Mouse (Mus musculus) intestine, embryonic 16.5 days (tissue): ENCODE results near the gene Cdk2ap2. TPM values are rescaled to one million over a fixed set of nuclear protein-coding genes. Genes with fewer than 3 reads are reported as not detected.
"Not testable (repeated sequence)": the region's sequence is repeated elsewhere in the genome, so short reads cannot be mapped to it uniquely, and the experiment has no call there.

Experiments
- ATAC-seq: fragments of 200-750 bp; cut with Nextera tagmentation; 2 replicates; pipeline ENCODE4 v1.8.0; 2017; ENCODE audit warnings: moderate TSS enrichment, moderate library complexity
- H3K27ac ChIP-seq: fragments of 300-500 bp; sonication (generic); 2 replicates; pipeline ENCODE4 v1.5.1; 2014; ENCODE audit warnings: mild to moderate bottlenecking, low read length
- H3K27me3 ChIP-seq: fragments of 300-500 bp; sonication (generic); replicated peaks from 2 replicates; pipeline ENCODE4 v1.6.1; 2014; ENCODE audit warnings: low read length, control low read depth, mixed read lengths; ENCODE audit not compliant: control insufficient read depth, insufficient read depth
- H3K36me3 ChIP-seq: fragments of 300-500 bp; sonication (generic); 2 replicates; pipeline ENCODE4 v1.6.1; 2014; ENCODE audit warnings: low read length, control low read depth; ENCODE audit not compliant: control insufficient read depth, insufficient read depth
- H3K4me1 ChIP-seq: fragments of 300-500 bp; sonication (generic); 2 replicates; pipeline ENCODE4 v1.6.1; 2014; ENCODE audit warnings: low read length, control low read depth, mixed read lengths; ENCODE audit not compliant: control insufficient read depth, insufficient read depth
- H3K4me2 ChIP-seq: fragments of 300-500 bp; sonication (generic); 2 replicates; pipeline ENCODE4 v1.6.1; 2014; ENCODE audit warnings: low read depth, low read length, control low read depth
- H3K4me3 ChIP-seq: fragments of 300-500 bp; sonication (generic); 2 replicates; pipeline ENCODE4 v1.5.1; 2014; ENCODE audit warnings: mild to moderate bottlenecking, low read length
- H3K9ac ChIP-seq: fragments of 300-500 bp; sonication (generic); 2 replicates; pipeline ENCODE4 v1.6.1; 2014; ENCODE audit warnings: low read depth, low read length
- H3K9me3 ChIP-seq: fragments of 300-500 bp; sonication (generic); 2 replicates; pipeline ENCODE4 v1.6.1; 2016; ENCODE audit warnings: low read length, control low read depth; ENCODE audit not compliant: control insufficient read depth
- WGBS: fragments of 180-500 bp; shearing (Covaris S2); extraction: QIAGEN DNeasy Blood & Tissue Kit; methylation state at CpG from one replicate; pipeline ENCODE4 v1.1.7; 2014; 5-methylcytosine and 5-hydroxymethylcytosine counted together
- polyA plus RNA-seq: library from polyadenylated mRNA; unstranded; fragments of >200 nt; fragmentation: Nextera tagmentation; extraction: Ambion mirVana; gene quantifications from 2 replicates; pipeline ENCODE4 v1.2.1, GENCODE M21; 2015

Cdk2ap2 gene
- polyA plus RNA-seq, 1 experiment from 2014 or later = 159 TPM

GRCm38 (mm10) chr19:4124432-4124831 lies 27.4 kb downstream of the Cdk2ap2 start:
- Histone ChIP-seq H3K36me3 (0 out of 2 replicates have a peak, but pooled peaks cover 2% of the 10 kb centered on the region), H3K9ac (no peak overlapping the region), H3K27me3 (no peaks in the 10 kb centered on the region), H3K4me2 (no peak overlapping the region), H3K9me3 (no peaks in the 10 kb centered on the region), H3K4me1 (peaks cover 21% of the 10 kb centered on the region), H3K4me3 (no peak overlapping the region), H3K27ac (peak overlapping the region; percentile 6; the same call in 1 of the 2 replicates)
- no peak for ATAC-seq
- 75% methylated on average over 4 of the region's 4 CpGs for WGBS

- peak overlapping the region; percentile 79 for H3K4me2 ChIP-seq
- H3K36me3 ChIP-seq, H3K27me3 ChIP-seq, H3K9me3 ChIP-seq, H3K27ac ChIP-seq: not testable (repeated sequence)
- H3K4me1 ChIP-seq = peaks cover 20% of the 10 kb centered on the region
- WGBS = 9% methylated on average over 4 of the region's 4 CpGs
- peak overlapping the region; percentile 87 for H3K9ac ChIP-seq
- peak overlapping the region; percentile 87 for H3K4me3 ChIP-seq
- peak; percentile 32 for ATAC-seq
Measured at GRCm38 (mm10) chr19:4125268-4125667, 28.3 kb downstream of the Cdk2ap2 start.

GRCm38 (mm10) chr19:4125741-4126696 lies 29.0 kb downstream of the Cdk2ap2 start, which contains the start of gene Aip:
Gene Aip, minus strand, starts transcription at chr19:4125858.
- peak; percentile 93 for ATAC-seq
- WGBS = 1% methylated on average over 51 of the region's 64 CpGs
- Histone ChIP-seq H3K9ac (peak within 1 kb of the TSS; percentile 87), H3K36me3 (0 out of 2 replicates have a peak, but pooled peaks cover 1% of the 10 kb centered on the region), H3K9me3 (no peaks in the 10 kb centered on the region), H3K4me1 (peaks cover 12% of the 10 kb centered on the region), H3K4me3 (peak within 1 kb of the TSS; percentile 87), H3K4me2 (peak within 1 kb of the TSS; percentile 79), H3K27me3 (no peaks in the 10 kb centered on the region), H3K27ac (peak within 1 kb of the TSS; percentile 57; the same call in 1 of the 2 replicates)

- Histone ChIP-seq H3K4me1 (peaks cover 12% of the 10 kb centered on the region), H3K9me3 (no peaks in the 10 kb centered on the region), H3K4me3 (peak overlapping the region; percentile 87), H3K9ac (peak overlapping the region; percentile 87), H3K27me3 (no peaks in the 10 kb centered on the region), H3K4me2 (peak overlapping the region; percentile 79), H3K27ac (0 out of 2 replicates have a peak overlapping the region, but pooled peaks have one; percentile 1), H3K36me3 (peaks cover 10% of the 10 kb centered on the region; the same call in 1 of the 2 replicates)
- no peak for ATAC-seq
- 51% methylated on average over 7 of the region's 7 CpGs for WGBS
Measured at GRCm38 (mm10) chr19:4126759-4127495, 29.9 kb downstream of the Cdk2ap2 start.

GRCm38 (mm10) chr19:4129462-4129861 lies 32.5 kb downstream of the Cdk2ap2 start:
- Histone ChIP-seq H3K4me3 (no peak overlapping the region), H3K4me1 (peaks cover 12% of the 10 kb centered on the region), H3K27me3 (no peaks in the 10 kb centered on the region), H3K27ac (no peak overlapping the region), H3K9ac (0 out of 2 replicates have a peak overlapping the region, but pooled peaks have one; percentile 10), H3K9me3 (no peaks in the 10 kb centered on the region), H3K36me3 (peaks cover 16% of the 10 kb centered on the region; the same call in 1 of the 2 replicates), H3K4me2 (no peak overlapping the region)
- WGBS = 90% methylated on average over 7 of the region's 7 CpGs
- ATAC-seq = no peak

GRCm38 (mm10) chr19:4130106-4130505 lies 33.1 kb downstream of the Cdk2ap2 start:
- no peak for ATAC-seq
- Histone ChIP-seq H3K4me1 (peaks cover 8% of the 10 kb centered on the region), H3K27ac (no peak overlapping the region), H3K9me3 (no peaks in the 10 kb centered on the region), H3K4me3 (no peak overlapping the region), H3K27me3 (no peaks in the 10 kb centered on the region), H3K4me2 (no peak overlapping the region), H3K9ac (no peak overlapping the region), H3K36me3 (peaks cover 16% of the 10 kb centered on the region; the same call in 1 of the 2 replicates)
- whole genome bisulfite sequencing = 88% methylated on average over 4 of the region's 4 CpGs

- Histone ChIP-seq H3K4me1 (peaks cover 8% of the 10 kb centered on the region), H3K4me3 (no peak overlapping the region), H3K9me3 (no peaks in the 10 kb centered on the region), H3K9ac (no peak overlapping the region), H3K36me3 (peaks cover 16% of the 10 kb centered on the region; the same call in 1 of the 2 replicates), H3K4me2 (no peak overlapping the region), H3K27me3 (no peaks in the 10 kb centered on the region), H3K27ac (no peak overlapping the region)
- ATAC-seq = no peak
- 86% methylated on average over 5 of the region's 5 CpGs for WGBS
Measured at GRCm38 (mm10) chr19:4131075-4131474, 34.1 kb downstream of the Cdk2ap2 start.

- no peak overlapping the region for H3K4me2 ChIP-seq
- H3K9ac ChIP-seq = no peak overlapping the region
- H3K4me1 ChIP-seq = peaks cover 4% of the 10 kb centered on the region
- WGBS = 81% methylated on average over 2 of the region's 2 CpGs
- ATAC-seq = no peak; the same call in 1 of the 2 replicates
- H3K27me3 ChIP-seq = no peaks in the 10 kb centered on the region
- H3K36me3 ChIP-seq = peaks cover 16% of the 10 kb centered on the region; the same call in 1 of the 2 replicates
- no peak overlapping the region for H3K27ac ChIP-seq
- H3K9me3 ChIP-seq = no peaks in the 10 kb centered on the region
- H3K4me3 ChIP-seq = no peak overlapping the region
Measured at GRCm38 (mm10) chr19:4131768-4132167, 34.8 kb downstream of the Cdk2ap2 start.

GRCm38 (mm10) chr19:4134354-4134753 lies 37.4 kb downstream of the Cdk2ap2 start:
- Histone ChIP-seq H3K27ac (no peak overlapping the region), H3K36me3 (peaks cover 16% of the 10 kb centered on the region; the same call in 1 of the 2 replicates), H3K4me3 (no peak overlapping the region), H3K27me3 (no peaks in the 10 kb centered on the region), H3K9ac (no peak overlapping the region), H3K9me3 (no peaks in the 10 kb centered on the region), H3K4me2 (no peak overlapping the region), H3K4me1 (no peaks in the 10 kb centered on the region; the same call in 1 of the 2 replicates)
- ATAC-seq = no peak
- WGBS = 87% methylated on average over 4 of the region's 4 CpGs
